Mouse (Mus musculus): ENCODE measurements at regions not wholly inside any gene's neighbourhood (a gene's known extent, or its start where the extent isn't known, plus 50 kb on each side); places are given as distances from the start of the nearest gene placed in this dataset.

DNA sequence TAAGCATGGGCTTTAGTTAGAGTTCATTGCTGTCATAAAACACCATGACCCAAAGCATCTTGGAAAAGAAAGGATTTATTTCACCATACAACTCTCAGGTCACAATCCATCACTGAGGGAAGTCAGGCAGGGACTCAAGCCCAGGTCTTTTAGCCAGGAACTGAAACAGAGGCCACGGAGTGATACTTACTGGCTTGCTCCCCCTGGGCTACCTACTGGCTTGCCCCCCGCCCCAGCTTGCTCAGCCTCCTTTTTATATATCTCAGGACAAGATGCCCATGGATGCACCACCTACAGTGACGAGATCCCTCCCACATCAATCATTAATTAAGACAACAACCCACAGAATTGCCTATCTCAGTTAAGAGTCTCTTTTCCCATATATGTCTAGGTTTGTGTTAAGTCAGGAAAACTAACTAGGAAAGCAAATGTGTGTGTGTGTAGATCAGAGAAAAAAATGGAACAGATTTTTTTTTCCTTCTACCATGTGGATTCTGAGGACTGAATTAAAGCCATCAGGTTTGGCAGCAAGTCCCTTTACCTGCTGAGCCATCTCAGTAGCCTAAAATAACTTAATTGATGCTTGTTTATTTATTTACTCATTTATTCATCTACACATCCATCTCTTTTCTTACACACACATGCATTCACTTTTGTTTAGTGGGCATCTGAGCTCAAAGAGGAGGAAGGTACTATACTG, 87.2 kb downstream of the Cxcl12 start:
- no peak for DNase-seq (ENCODE audit: low read depth, low spot score)
- no peak overlapping the region for H3K27ac ChIP-seq (ENCODE audit: control insufficient read depth, low read depth, low read length)
- H3K79me2 ChIP-seq (ENCODE audit: control insufficient read depth, insufficient read depth, low read length, poor library complexity): no peaks in the 10 kb centered on the region
- no peaks in the 10 kb centered on the region for H3K27me3 ChIP-seq (ENCODE audit: control insufficient read depth in 1 of 2, insufficient read depth in 2 of 2, low read length in 2 of 2)
- TF ChIP-seq POLR2A (IDR thresholded peaks at IDR 0.05; ENCODE audit: control insufficient read depth in 1 of 2, insufficient read depth in 1 of 2, low read depth in 1 of 2, low read length in 2 of 2, poor library complexity in 1 of 2) (no peak), USF1 (IDR thresholded peaks at IDR 0.05; ENCODE audit: low read depth, low read length) (no peak), MAX (IDR thresholded peaks at IDR 0.05; ENCODE audit: low read length) (no peak), TCF12 (IDR thresholded peaks at IDR 0.05; ENCODE audit: low read depth, low read length) (no peak), HCFC1 (IDR thresholded peaks at IDR 0.05; ENCODE audit: low read depth, low read length) (no peak), KAT2A (conservative IDR thresholded peaks at IDR 0.05; ENCODE audit: low read depth, low read length) (no peak), CHD2 (IDR thresholded peaks at IDR 0.05; ENCODE audit: low read length) (no peak), ZKSCAN1 (IDR thresholded peaks at IDR 0.05; ENCODE audit: low read depth, low read length) (no peak), TBP (IDR thresholded peaks at IDR 0.05; ENCODE audit: low read depth, low read length) (no peak), ELF1 (IDR thresholded peaks at IDR 0.05; ENCODE audit: low read depth, low read length) (no peak), SIN3A (IDR thresholded peaks at IDR 0.05; ENCODE audit: low read length) (no peak), NRF1 (IDR thresholded peaks at IDR 0.05; ENCODE audit: insufficient read depth, low read depth, low read length, poor library complexity, severe bottlenecking) (no peak), RAD21 (IDR thresholded peaks at IDR 0.05; ENCODE audit: low read depth, low read length) (no peak), USF2 (IDR thresholded peaks at IDR 0.05; ENCODE audit: borderline replicate concordance in 1 of 2, insufficient read depth in 1 of 2, low read depth in 1 of 2, low read length in 2 of 2) (no peak), SMC3 (IDR thresholded peaks at IDR 0.05; ENCODE audit: low read depth, low read length) (no peak), ZMIZ1 (IDR thresholded peaks at IDR 0.05; ENCODE audit: low read depth, low read length) (no peak)
- no peaks in the 10 kb centered on the region for H3K4me1 ChIP-seq (ENCODE audit: control insufficient read depth in 1 of 2, insufficient read depth in 2 of 2, low read length in 2 of 2)
- no peak overlapping the region for H3K4me3 ChIP-seq (ENCODE audit: control insufficient read depth in 1 of 2, insufficient read depth in 1 of 2, low read depth in 2 of 2, low read length in 2 of 2)
- H3K9ac ChIP-seq (ENCODE audit: control insufficient read depth, low read depth, low read length, poor library complexity, severe bottlenecking): no peak overlapping the region
- no peaks in the 10 kb centered on the region for H3K9me3 ChIP-seq (replicated peaks; ENCODE audit: insufficient read depth, low read length)
- H3K36me3 ChIP-seq (ENCODE audit: control insufficient read depth in 1 of 2, insufficient read depth in 2 of 2, low read length in 2 of 2): no peaks in the 10 kb centered on the region

DNA sequence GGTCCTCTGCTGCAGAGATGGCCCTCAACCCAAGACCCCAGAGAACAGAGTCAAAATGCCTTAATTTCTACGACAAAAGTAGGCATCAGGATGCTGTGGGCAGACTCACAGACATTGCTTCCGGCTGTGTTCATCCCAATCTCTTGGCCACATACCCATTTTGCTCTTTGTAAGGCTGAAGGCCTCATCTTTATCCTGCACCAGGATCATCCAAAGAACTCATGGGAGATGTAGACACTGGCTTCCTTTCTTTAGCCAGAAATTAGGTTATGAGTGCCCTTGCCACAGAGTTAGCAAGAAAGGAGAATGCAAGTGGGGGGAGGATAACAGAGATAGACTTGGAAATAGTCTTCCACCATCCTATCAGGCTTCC, 87.8 kb downstream of the Cxcl12 start:
- no peaks in the 10 kb centered on the region for H3K9me3 ChIP-seq (replicated peaks; ENCODE audit: insufficient read depth, low read length)
- no peak for DNase-seq (ENCODE audit: low read depth, low spot score)
- no peak overlapping the region for H3K27ac ChIP-seq (ENCODE audit: control insufficient read depth, low read depth, low read length)
- TF ChIP-seq POLR2AphosphoS5 (IDR thresholded peaks at IDR 0.05; ENCODE audit: borderline replicate concordance, low read depth, low read length) (no peak), TAL1 (IDR thresholded peaks at IDR 0.05; ENCODE audit: low read length) (no peak), MAZ (IDR thresholded peaks at IDR 0.05; ENCODE audit: low read depth, low read length) (no peak), GABPA (IDR thresholded peaks at IDR 0.05; ENCODE audit: low read depth, low read length) (no peak), HCFC1 (IDR thresholded peaks at IDR 0.05; ENCODE audit: low read depth, low read length) (no peak), CHD2 (IDR thresholded peaks at IDR 0.05; ENCODE audit: low read length) (no peak), CHD1 (IDR thresholded peaks at IDR 0.05; ENCODE audit: low read depth, low read length) (no peak), EP300 (IDR thresholded peaks at IDR 0.05; ENCODE audit: low read depth in 1 of 2, low read length in 2 of 2) (no peak), SIN3A (IDR thresholded peaks at IDR 0.05; ENCODE audit: low read length) (no peak), ZC3H11A (IDR thresholded peaks at IDR 0.05; ENCODE audit: low read depth, low read length) (no peak), ELF1 (IDR thresholded peaks at IDR 0.05; ENCODE audit: low read depth, low read length) (no peak), KAT2A (conservative IDR thresholded peaks at IDR 0.05; ENCODE audit: low read depth, low read length) (no peak), USF1 (IDR thresholded peaks at IDR 0.05; ENCODE audit: low read depth, low read length) (no peak)
- H3K4me1 ChIP-seq (ENCODE audit: control insufficient read depth in 1 of 2, insufficient read depth in 2 of 2, low read length in 2 of 2): no peaks in the 10 kb centered on the region
- H3K36me3 ChIP-seq (ENCODE audit: control insufficient read depth in 1 of 2, insufficient read depth in 2 of 2, low read length in 2 of 2): no peaks in the 10 kb centered on the region
- no peaks in the 10 kb centered on the region for H3K79me2 ChIP-seq (ENCODE audit: control insufficient read depth, insufficient read depth, low read length, poor library complexity)
- no peak overlapping the region for H3K4me3 ChIP-seq (ENCODE audit: control insufficient read depth in 1 of 2, insufficient read depth in 1 of 2, low read depth in 2 of 2, low read length in 2 of 2)
- no peak overlapping the region for H3K9ac ChIP-seq (ENCODE audit: control insufficient read depth, low read depth, low read length, poor library complexity, severe bottlenecking)
- no peaks in the 10 kb centered on the region for H3K27me3 ChIP-seq (ENCODE audit: control insufficient read depth in 1 of 2, insufficient read depth in 2 of 2, low read length in 2 of 2)
